Mouse (Mus musculus): ENCODE measurements around the gene Gtpbp2. TPM values are rescaled to one million over a fixed set of nuclear protein-coding genes. Genes with fewer than 3 reads are reported as not detected.

The Gtpbp2 gene
- polyA plus RNA-seq (2015; fragmentation: Nextera tagmentation; extraction: Ambion mirVana), result 29.2 and 30.7 TPM in 2 replicates

DNA sequence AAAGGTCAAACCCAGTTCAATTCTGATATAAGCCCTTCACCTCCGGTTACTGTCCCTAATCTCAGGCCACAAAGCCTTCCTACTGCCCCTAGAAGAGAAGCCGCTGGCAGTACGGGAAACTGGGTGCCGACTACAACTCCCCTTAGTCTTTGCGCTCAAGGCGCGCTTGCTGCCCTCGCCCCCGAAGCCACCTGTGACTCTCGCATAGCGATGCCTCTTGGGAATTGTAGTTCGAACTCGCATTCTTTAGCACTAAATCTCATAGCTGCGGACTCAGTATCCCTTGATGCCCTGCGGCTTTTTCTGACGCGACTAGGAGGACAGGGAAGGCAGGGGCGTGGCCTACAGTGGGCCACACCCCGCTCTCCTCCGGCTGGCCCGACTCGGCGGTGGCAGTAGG lies at the start of gene Gtpbp2:
Gene Gtpbp2, plus strand, starts transcription at position 347 of the 400 bp plus-strand sequence.
- Histone ChIP-seq H3K27me3 (replicated peaks) (no peaks in the 10 kb centered on the region), H3K4me2 (peak within 1 kb of the TSS; percentile 93), H3K4me1 (peaks cover 30% of the 10 kb centered on the region), H3K4me3 (peak within 1 kb of the TSS; percentile 92), H3K36me3 (peaks cover 30% of the 10 kb centered on the region), H3K9me3 (no peaks in the 10 kb centered on the region), H3K27ac (replicated peaks) (peak within 1 kb of the TSS; percentile 99), H3K9ac (peak within 1 kb of the TSS; percentile 95)
- peak; percentile 89 for ATAC-seq (ENCODE audit: extremely low read depth, insufficient number of reproducible peaks, low FRiP score, low TSS enrichment)
- under 1% methylated on average over 23 of the region's 23 CpGs for WGBS

DNA sequence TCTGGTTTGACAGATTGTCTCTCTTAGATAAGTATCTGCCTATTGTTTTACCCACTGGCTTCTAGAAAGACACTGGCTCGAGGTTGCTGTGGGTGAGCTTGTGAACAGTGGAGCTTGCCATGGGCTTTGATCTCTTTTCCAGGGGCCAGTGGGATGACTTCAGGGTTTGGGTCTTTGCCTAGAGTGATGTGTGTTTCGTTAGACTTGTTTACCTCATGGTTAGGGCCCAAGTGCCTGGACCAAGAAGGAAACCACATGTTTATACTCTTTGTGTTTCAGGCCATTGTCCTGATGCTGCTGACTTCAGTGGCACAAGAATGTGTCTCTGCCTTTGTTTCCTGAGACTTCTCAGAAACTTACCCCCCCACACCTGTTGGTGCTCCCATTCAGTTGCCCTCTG lies 45.3 kb upstream of the Gtpbp2 start:
- 58% methylated on average over 2 of the region's 2 CpGs for WGBS
- Histone ChIP-seq H3K36me3 (peaks cover 40% of the 10 kb centered on the region), H3K27me3 (replicated peaks) (no peaks in the 10 kb centered on the region), H3K4me2 (no peak overlapping the region), H3K4me3 (no peak overlapping the region), H3K27ac (replicated peaks) (no peak overlapping the region), H3K4me1 (peaks cover 32% of the 10 kb centered on the region), H3K9ac (no peak overlapping the region), H3K9me3 (no peaks in the 10 kb centered on the region)
- no peak for ATAC-seq (ENCODE audit: extremely low read depth, insufficient number of reproducible peaks, low FRiP score, low TSS enrichment)

GRCm38 (mm10) chr17:46116138-46116537 lies 44.7 kb upstream of the Gtpbp2 start:
- H3K4me2 ChIP-seq, result no peak overlapping the region
- no peak overlapping the region for H3K4me3 ChIP-seq
- no peak overlapping the region for H3K9ac ChIP-seq
- no peaks in the 10 kb centered on the region for H3K9me3 ChIP-seq
- H3K27me3 ChIP-seq (replicated peaks), result no peaks in the 10 kb centered on the region
- H3K4me1 ChIP-seq, result peaks cover 32% of the 10 kb centered on the region
- peaks cover 42% of the 10 kb centered on the region for H3K36me3 ChIP-seq
- no peak for ATAC-seq (ENCODE audit: extremely low read depth, insufficient number of reproducible peaks, low FRiP score, low TSS enrichment)
- H3K27ac ChIP-seq (replicated peaks), result no peak overlapping the region
- 92% methylated on average over 11 of the region's 11 CpGs for WGBS

- 73% methylated on average over 3 of the region's 3 CpGs for WGBS
These were observed 44.0 kb upstream of the Gtpbp2 start for GRCm38 (mm10) chr17:46116881-46117280.

DNA sequence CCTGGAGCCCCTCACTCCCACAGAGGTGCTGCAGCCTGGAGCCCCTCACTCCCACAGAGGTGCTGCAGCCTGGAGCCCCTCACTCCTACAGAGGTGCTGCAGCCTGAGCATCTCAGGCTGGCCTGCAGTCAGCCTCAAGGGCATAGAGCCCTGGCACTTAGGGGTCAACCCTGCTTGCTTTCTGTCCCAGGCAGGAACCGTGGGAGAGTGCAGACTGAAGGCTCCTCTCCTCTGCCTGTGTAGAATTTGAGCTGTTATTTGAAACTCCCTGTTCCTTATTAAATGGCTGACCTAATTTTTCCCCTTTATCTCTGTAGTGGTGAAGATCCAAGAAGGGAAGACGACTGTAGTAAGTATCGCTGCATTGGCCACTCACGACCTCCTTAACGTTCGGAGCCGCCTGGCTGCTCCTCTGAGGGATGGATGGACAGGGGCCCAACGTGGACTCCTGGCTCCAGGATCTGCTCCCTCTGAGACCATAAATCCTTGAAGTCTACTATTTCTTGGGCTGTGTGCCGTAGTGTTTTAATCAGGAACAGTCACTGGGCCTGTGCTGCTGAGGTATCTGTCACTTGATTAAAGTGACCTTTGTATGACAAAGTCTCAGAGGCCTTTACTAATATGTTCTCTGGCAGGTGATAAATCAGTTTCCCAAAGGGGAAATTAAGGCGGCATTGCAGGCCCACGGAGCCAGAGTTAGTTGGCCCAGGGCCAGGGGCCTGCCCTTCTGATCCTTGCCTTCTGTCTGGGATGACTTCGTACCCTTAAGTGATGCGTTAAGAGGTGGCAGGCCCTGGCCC lies 43.0 kb upstream of the Gtpbp2 start:
- Histone ChIP-seq H3K27me3 (replicated peaks) (no peaks in the 10 kb centered on the region), H3K36me3 (peaks cover 50% of the 10 kb centered on the region), H3K9ac (0 out of 2 replicates have a peak overlapping the region, but pooled peaks have one; percentile 44), H3K27ac (replicated peaks) (0 out of 2 replicates have a peak overlapping the region, but pooled peaks have one; percentile 28), H3K4me3 (no peak overlapping the region), H3K9me3 (no peaks in the 10 kb centered on the region), H3K4me1 (peaks cover 29% of the 10 kb centered on the region), H3K4me2 (no peak overlapping the region)
- WGBS, result 65% methylated on average over 13 of the region's 13 CpGs
- no peak for ATAC-seq (ENCODE audit: extremely low read depth, insufficient number of reproducible peaks, low FRiP score, low TSS enrichment)

More at GRCm38 (mm10) chr17:46116881-46117280, 44.0 kb upstream of the Gtpbp2 start:
- Histone ChIP-seq H3K4me1 (peaks cover 25% of the 10 kb centered on the region), H3K4me3 (no peak overlapping the region), H3K36me3 (peaks cover 42% of the 10 kb centered on the region), H3K27me3 (replicated peaks) (no peaks in the 10 kb centered on the region), H3K27ac (replicated peaks) (no peak overlapping the region), H3K4me2 (no peak overlapping the region), H3K9ac (no peak overlapping the region), H3K9me3 (no peaks in the 10 kb centered on the region)
- no peak for ATAC-seq (ENCODE audit: extremely low read depth, insufficient number of reproducible peaks, low FRiP score, low TSS enrichment)

DNA sequence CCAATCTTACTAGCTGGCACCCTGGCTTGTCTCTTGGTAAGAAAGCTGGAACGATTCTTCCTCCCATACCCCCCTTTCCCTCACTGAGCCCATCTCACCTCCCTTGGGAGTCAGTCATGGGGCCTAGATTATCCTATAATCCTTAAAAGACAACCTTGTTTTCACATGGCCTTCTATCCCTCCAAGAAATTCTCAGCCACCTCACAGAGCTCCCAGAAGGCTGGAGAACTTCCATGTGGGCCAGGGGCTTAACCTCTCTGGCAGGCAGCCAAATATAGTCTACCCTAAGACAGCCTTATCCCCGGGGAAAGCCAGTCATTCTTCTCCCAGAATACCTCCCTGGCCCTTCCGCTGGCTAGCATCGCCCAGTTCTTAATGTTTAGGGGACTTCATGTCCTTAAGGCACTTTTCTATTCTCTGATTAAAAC lies 42.4 kb upstream of the Gtpbp2 start:
- Histone ChIP-seq H3K9me3 (no peaks in the 10 kb centered on the region), H3K27ac (replicated peaks) (0 out of 2 replicates have a peak overlapping the region, but pooled peaks have one; percentile 28), H3K36me3 (peaks cover 56% of the 10 kb centered on the region), H3K4me2 (no peak overlapping the region), H3K9ac (no peak overlapping the region), H3K4me1 (peaks cover 34% of the 10 kb centered on the region), H3K4me3 (no peak overlapping the region), H3K27me3 (replicated peaks) (no peaks in the 10 kb centered on the region)
- ATAC-seq (ENCODE audit: extremely low read depth, insufficient number of reproducible peaks, low FRiP score, low TSS enrichment), result no peak
- 60% methylated on average over 4 of the region's 4 CpGs for WGBS

DNA sequence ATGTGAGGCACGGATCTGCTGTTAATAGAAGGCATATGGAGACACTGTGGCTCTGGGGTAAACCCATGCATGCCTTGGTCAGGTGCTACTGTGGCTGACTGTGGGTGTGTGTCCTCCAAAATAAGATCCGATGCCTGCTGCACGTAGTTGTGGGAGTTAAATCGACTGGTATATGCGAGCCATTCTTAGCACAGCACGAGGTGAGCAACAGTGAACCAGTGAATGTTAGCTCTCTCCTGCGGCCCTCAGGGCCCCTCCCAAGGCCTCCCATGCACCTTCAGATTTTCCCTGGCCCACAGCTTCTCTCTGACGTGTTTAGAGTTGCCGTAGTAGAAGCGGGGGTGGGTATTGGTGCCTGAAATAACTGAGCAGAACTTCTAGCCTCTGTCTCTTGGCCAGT lies 41.2 kb upstream of the Gtpbp2 start:
- Histone ChIP-seq H3K4me2 (no peak overlapping the region), H3K27me3 (replicated peaks) (no peaks in the 10 kb centered on the region), H3K9ac (no peak overlapping the region), H3K4me3 (no peak overlapping the region), H3K9me3 (no peaks in the 10 kb centered on the region), H3K36me3 (peaks cover 68% of the 10 kb centered on the region), H3K27ac (replicated peaks) (no peak overlapping the region), H3K4me1 (peaks cover 41% of the 10 kb centered on the region)
- ATAC-seq (ENCODE audit: extremely low read depth, insufficient number of reproducible peaks, low FRiP score, low TSS enrichment), result no peak
- 73% methylated on average over 10 of the region's 10 CpGs for WGBS

GRCm38 (mm10) chr17:46122791-46123190 lies 38.0 kb upstream of the Gtpbp2 start:
- Histone ChIP-seq H3K27me3 (replicated peaks) (no peaks in the 10 kb centered on the region), H3K4me2 (no peak overlapping the region), H3K36me3 (peaks cover 86% of the 10 kb centered on the region), H3K27ac (replicated peaks) (no peak overlapping the region), H3K4me3 (no peak overlapping the region), H3K4me1 (peaks cover 26% of the 10 kb centered on the region), H3K9me3 (no peaks in the 10 kb centered on the region), H3K9ac (no peak overlapping the region)
- no peak for ATAC-seq (ENCODE audit: extremely low read depth, insufficient number of reproducible peaks, low FRiP score, low TSS enrichment)
- 90% methylated on average over 4 of the region's 4 CpGs for WGBS

DNA sequence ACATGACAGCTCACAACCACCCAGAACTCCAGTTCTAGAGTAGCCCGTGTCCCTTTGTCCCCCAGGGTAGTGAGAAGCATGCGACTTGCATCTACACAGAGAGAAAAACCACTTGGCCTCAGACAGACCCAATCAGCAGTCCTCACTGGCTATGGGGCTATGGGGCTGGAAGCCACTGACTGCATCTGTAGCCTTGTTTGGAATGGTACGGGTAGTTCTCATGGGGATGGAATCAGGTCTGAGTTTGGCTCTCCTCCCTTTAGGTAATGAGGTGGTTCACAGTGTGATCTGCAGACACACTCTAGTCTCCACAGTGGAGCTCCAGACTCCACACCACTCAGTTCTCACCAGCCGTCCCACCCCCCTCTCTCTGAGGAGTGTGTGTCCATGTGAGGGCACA lies 37.5 kb upstream of the Gtpbp2 start:
- Histone ChIP-seq H3K27me3 (replicated peaks) (no peaks in the 10 kb centered on the region), H3K4me2 (no peak overlapping the region), H3K4me3 (no peak overlapping the region), H3K9ac (no peak overlapping the region), H3K4me1 (peaks cover 22% of the 10 kb centered on the region), H3K9me3 (no peaks in the 10 kb centered on the region), H3K27ac (replicated peaks) (no peak overlapping the region), H3K36me3 (peaks cover 86% of the 10 kb centered on the region)
- ATAC-seq (ENCODE audit: extremely low read depth, insufficient number of reproducible peaks, low FRiP score, low TSS enrichment), result no peak
- WGBS, result 88% methylated on average over 4 of the region's 4 CpGs

- WGBS, result 64% methylated on average over 12 of the region's 12 CpGs
- no peaks in the 10 kb centered on the region for H3K9me3 ChIP-seq
- ATAC-seq (ENCODE audit: extremely low read depth, insufficient number of reproducible peaks, low FRiP score, low TSS enrichment), result 0 out of 2 replicates have a peak, but pooled peaks have one; percentile 27
These were observed 36.7 kb upstream of the Gtpbp2 start for GRCm38 (mm10) chr17:46123953-46124700.

GRCm38 (mm10) chr17:46126608-46127007 lies 34.2 kb upstream of the Gtpbp2 start:
- no peak overlapping the region for H3K4me3 ChIP-seq
- H3K4me2 ChIP-seq, result no peak overlapping the region
- ATAC-seq (ENCODE audit: extremely low read depth, insufficient number of reproducible peaks, low FRiP score, low TSS enrichment), result no peak
- H3K4me1 ChIP-seq, result peaks cover 17% of the 10 kb centered on the region
- WGBS, result 69% methylated on average over 6 of the region's 6 CpGs
- no peaks in the 10 kb centered on the region for H3K9me3 ChIP-seq
- H3K27me3 ChIP-seq (replicated peaks), result no peaks in the 10 kb centered on the region
- H3K36me3 ChIP-seq, result peaks cover 78% of the 10 kb centered on the region
- no peak overlapping the region for H3K27ac ChIP-seq (replicated peaks)
- H3K9ac ChIP-seq, result no peak overlapping the region; the same call in 1 of the 2 replicates

More at GRCm38 (mm10) chr17:46123953-46124700, 36.7 kb upstream of the Gtpbp2 start:
- peaks cover 86% of the 10 kb centered on the region for H3K36me3 ChIP-seq
- H3K9ac ChIP-seq, result no peak overlapping the region
- H3K4me2 ChIP-seq, result no peak overlapping the region
- no peak overlapping the region for H3K4me3 ChIP-seq
- H3K27ac ChIP-seq (replicated peaks), result peak overlapping the region; percentile 32
- no peaks in the 10 kb centered on the region for H3K27me3 ChIP-seq (replicated peaks)
- peaks cover 19% of the 10 kb centered on the region for H3K4me1 ChIP-seq

All from heart, embryonic 13.5 days (tissue).